Mouse (Mus musculus) forelimb bud, embryonic 11.5 days (tissue): ENCODE results near the gene 2010300C02Rik.
"Not testable (repeated sequence)": the region's sequence is repeated elsewhere in the genome, so short reads cannot be mapped to it uniquely, and the experiment has no call there.

Source experiments
- DNase-seq: peaks from one replicate; pipeline ENCODE4 v3.0.0-alpha.2; 2012; ENCODE audit warnings: low read depth, low spot score

Gene 2010300C02Rik

DNA sequence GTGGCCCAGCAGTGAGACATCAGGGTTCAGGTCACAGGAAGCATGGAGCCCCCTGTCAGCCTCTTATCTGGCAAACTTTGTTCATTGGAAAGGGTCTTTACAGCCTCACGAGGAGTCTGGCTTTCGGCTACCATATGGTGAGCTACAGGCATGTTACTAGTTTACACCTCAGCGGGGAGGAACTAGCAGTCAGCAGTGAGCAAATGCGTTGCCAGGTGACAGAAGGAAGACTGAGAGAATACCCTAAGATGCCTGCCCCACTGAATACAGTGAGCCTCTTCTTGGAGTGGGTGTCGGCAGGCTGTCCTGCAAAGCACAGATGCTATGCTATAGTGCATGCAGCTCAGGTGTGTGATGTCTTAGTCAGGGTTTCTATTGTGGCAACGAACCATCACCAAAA, 91.1 kb downstream of the 2010300C02Rik start:
- DNase-seq: no peak

DNA sequence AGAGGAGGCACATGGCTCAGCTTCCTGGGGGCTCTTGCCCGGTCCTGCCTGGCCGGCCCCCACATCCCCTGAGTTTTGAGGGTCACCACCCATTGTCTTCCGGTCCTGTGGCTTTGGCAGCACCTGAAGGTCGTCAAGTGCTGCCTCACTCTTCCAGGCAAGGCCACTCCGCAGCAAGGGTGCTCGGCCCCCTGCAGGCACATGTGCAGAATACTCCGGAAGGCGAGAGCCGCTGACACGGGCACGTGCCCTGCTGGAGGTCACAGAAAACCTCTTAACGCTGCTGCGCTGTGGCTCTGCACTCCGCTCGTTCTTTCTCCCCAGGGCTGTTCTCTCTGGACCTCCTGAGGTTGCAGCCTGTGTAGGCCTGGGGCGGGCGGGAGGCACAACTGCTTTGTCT, 95.7 kb downstream of the 2010300C02Rik start:
- no peak for DNase-seq

DNA sequence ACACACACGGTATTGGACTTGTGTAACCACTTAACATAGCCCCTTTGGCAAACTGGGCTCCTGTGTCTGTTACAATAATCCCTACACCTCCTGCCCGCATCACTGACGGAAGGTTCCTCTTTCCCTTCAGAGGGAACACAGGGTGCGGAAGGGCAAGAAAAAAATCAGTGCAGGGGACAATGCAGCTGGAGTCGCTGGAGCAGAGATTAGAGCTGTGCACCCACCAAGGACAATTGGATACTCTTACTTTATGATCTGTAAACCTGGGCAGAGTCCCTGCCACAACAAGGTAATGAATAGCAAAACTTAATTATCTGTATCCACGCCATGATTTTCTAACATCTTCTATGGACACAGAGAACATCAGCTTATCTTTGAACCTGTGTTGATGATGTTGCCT, 97.8 kb downstream of the 2010300C02Rik start:
- no peak for DNase-seq

DNA sequence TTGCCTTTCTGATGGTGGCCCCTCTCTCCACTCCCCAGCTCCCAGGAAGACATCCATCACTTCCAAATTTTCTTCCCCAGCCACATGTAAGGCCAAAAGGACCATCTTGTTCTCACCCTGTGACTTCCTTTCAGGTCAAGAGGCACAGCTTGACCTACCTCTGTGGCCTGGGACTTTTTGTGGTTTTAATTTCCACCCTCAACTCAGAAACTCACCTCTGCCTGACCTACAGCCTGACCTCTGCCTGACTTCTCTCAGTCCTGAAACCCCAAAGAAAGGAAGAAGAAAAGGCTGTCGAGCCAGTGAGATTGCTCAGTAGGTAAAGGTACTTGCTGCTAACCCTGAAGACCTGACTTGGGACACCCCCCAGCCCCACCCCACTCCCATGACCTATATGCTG, 100.3 kb downstream of the 2010300C02Rik start:
- no peak for DNase-seq

DNA sequence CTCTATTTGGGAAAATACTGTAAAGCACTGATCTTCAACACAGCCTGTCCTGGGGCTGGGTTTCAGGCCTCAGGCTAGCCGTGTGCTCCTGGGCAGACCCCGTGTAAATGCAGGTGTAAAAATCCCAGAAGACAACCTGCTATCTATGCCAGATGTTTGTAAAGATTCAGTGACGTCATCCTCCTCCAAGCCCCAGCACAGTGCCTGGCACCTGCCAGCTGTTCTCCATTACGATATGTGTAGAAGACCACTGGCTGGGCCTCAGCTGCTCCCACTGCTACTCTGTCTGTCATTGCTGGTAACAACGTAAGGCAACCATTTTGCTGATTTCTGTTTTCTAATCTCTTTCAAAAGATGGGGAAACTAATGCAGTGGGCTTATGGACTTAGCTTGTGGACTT, 102.8 kb downstream of the 2010300C02Rik start:
- no peak for DNase-seq

DNA sequence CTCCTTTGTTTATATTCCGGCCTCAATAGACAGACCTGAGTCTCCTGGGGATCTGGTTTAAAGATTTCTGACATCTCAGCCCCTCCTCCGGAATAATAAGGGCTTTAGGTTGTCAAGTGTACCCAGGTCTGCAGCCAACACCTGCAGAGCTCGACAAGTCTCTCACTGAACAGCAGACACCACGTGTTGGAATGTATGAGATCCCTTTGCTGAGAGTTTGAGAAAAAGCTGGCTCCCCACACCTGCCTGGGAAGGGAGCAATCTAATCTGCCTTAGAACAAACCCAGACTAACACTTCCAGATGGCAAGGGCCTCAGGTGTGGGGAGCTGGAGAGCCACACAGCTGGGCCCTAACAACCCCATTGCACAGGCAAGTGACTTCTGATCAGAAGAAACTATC, 103.3 kb downstream of the 2010300C02Rik start:
- no peak for DNase-seq

DNA sequence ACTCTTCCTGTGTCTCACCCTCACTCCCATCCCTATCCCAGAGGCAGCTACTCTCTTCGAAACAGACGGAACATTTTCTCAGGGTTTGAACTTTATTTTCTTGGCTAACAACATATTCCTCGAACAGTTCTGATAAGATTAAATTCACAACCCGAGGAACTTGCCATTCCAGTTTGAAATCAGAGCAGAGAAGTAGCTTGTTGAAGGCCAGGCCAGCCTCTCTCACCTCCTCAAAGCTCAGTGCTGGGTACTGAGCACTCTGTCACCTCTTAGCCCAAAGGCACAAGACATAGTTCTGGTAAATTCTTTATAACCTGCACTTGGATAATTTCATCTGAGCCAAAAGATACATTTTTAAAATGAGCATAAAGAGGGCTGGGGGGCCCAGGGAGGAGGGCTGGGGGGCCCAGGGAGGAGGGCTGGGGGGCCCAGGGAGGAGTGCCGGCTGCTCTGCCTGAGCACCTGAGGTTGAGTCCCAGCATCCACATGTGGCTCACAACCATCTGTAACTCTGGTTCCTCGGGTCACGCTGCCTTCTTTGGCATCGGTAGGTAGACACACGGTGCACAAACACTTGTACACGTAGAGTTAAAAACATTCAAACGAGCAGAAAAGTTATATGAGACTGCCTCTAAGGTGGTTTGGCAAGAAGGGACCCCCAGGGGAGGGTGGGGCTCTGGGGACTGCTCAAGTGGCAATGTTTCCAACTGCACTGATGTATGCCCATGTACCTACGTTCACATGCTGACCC, 104.4 kb downstream of the 2010300C02Rik start:
- DNase-seq: no peak

DNA sequence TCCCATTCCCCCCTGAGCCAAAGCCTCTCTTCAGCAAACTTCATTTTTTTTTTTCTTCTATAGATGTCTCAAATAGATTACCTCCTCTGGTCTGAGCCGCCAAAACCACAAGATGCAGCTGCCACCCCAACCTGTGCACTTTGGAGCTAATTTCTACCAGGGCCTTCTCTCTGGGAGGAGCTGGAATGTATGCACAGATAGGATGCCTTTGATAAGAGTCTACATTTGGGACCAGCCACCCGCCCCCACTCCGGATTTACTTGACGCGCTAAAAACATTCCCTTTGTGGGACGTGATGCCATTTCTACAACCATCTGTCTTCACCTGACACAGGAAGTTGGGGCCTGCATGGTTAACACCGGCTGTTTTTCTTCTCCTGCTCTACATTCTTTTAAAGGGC, 105.0 kb downstream of the 2010300C02Rik start:
- DNase-seq: no peak

DNA sequence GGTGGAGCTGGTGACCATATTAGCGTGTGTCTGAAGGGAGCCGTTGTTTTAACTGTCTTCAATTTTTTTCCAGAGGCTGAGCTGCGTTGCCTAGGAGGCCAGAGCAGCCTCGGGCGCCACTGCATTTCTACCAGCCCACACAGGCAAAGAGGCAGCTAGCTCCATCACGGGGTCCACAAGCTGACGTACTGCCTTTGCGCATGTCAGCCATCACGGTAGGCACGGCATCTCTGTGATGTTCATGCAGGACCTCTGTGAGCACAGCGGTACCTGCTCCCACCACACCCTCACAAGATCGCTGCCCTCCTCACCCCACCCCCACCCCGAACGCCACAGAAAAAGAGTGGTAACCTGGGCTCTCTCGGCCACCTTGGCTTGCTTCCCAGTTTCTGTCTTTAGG, 105.8 kb downstream of the 2010300C02Rik start:
- DNase-seq: no peak

DNA sequence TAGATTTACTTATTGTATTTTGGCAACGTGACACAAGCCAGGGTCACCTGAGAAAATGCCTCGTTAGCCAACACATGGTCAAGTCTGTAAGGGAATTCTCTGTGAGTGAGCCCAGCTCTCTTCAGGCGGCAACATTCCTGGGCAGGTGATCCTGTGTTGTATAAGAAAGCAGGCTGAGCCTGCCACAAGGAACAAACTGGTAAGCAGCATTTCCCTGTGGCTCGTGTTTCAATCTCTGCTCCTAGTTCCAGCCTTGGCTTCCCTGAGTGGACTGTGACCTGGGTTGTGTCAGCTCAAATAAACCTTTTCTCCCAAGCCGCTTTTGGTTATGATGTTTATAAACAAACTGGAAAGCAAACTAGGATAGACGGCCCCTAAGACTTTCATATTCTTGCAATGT, 108.9 kb downstream of the 2010300C02Rik start:
- DNase-seq: no peak

DNA sequence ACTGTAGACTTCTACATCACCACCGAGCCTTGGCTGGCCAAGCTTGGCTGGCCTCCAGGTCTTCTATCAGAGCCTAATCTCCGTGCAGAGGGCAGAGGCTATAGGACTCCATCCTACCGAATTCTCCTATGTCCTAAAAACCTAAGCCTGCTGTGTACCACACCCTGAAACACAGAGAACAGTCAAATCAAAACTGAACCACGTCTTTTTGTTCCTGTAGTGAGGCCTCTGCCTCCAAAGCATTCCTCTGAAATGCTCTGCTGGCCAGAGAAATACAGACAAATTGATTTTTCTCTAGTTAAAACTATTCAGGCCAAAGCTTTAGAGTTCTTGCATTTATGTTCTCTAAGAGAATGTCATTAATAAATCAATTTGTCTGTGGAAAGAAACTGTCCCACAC, 109.6 kb downstream of the 2010300C02Rik start:
- DNase-seq: no peak

DNA sequence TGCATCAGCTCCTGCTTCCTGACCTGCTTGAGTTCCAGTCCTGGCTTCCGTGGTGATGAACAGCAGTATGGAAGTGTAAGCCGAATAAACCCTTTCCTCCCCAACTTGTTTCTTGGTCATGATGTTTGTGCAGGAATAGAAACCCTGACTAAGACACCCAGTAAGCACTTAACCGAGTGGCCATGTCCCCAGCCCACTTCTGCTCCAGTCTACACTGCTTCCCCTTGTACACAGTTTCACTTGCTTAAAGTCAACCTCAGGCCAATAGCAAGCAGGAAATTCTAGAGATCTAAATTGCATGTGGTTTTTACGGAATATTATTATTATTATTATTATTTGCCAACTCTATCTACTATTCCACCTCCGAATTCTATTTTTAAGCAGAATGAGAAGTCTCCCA, 114.2 kb downstream of the 2010300C02Rik start:
- not testable (repeated sequence) for DNase-seq

DNA sequence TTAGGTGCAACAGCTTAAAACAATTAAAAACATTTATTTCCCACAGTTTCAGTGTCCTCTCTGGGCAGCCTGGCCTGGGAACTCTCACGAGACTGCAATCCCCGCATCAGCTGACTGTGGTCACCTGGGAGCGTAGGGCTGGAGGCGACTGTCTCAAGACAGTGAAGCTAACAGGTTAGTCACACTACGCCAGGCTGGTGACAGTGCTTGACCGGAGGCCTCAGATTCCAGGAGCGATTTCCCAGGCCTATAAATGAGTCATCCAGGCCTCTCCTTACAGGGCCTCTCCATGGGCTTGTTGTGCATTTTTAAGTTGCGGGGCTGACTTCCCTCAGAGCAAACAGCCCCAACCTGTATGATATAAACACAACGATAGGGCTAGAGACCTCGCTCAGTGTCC, 116.7 kb downstream of the 2010300C02Rik start:
- no peak for DNase-seq

DNA sequence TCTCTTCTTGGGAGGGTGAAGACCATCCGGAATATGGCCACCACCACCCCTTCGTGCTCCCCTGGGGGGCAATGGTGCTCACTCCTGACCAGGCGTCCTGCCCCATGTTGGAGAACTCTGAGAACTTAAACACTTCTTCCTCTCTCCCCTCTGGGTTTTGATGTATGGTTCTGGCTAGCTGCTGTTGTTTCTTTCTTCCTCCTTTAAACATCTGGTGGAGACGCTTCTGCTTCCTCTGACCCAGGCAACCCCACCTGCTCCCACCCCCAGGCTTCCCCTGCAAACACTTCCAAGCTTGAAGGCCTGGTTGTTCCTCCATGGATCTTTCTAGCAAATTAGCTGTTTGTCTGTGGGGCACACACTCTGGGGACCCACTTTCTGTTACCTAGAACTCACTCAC, 117.6 kb downstream of the 2010300C02Rik start:
- DNase-seq: no peak

DNA sequence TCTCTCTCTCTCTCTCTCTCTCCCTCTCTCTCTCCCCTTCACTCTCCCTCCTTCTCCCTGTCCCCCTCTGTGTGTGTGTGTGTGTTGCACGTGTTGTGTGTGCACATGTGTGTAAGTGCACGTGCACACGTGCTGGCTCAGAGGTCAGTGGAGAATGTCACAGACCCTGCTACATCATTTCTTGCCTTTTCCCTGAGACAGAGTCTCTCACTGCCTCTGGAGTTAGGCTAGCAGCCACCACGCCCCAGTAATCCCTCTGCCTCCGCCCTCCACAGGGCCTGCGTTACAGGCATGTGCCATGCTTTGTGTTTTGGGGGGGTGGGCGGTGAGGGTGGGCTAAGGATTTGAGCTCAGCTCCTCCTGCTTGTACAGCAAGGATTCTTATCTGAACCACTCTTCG, 118.4 kb downstream of the 2010300C02Rik start:
- no peak for DNase-seq

DNA sequence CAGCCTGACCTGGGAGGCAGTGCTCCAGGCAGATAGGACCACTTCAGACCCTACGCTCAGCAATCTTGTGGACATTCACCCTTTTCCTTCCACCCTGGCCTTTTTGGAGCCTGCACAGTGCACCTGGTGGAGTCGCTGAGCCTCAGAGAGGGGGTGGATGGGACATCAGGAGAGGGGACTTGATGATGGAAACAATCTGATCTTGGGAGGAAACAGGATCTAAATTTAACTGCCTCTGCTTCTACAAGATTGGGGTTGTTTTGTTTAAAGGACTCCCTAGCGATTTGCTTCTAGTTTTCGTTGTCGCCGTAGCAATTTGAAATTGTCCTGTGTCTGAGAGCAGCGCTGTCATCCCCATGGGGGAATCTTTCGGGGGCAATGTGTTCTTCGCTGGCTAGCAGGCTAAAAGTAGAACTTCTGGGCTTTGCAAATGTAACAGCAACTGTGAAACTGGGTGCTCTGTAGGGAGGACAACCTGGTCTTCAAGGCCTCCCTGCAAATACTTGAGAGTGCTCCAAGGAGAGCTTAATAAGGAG, 119.2 kb downstream of the 2010300C02Rik start:
- no peak for DNase-seq

DNA sequence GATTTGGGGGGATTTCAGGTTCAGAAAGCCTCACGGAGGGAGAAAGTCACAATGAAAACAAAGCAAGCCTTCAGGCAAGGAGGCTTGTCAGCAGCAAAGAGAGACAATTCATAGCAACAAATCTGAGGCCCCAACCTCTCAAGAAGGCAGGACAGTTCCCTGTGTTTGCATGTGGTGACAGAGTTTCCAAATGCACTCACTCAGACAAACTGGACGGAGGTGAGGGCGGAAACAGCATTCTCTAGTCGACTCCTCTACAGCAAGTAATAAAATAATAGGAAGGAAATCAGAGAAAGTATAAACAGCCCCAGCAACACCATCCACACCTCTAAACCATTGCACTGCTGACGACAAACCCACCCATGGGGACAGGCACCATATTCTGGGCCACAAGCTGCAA, 120.9 kb downstream of the 2010300C02Rik start:
- DNase-seq: no peak

DNA sequence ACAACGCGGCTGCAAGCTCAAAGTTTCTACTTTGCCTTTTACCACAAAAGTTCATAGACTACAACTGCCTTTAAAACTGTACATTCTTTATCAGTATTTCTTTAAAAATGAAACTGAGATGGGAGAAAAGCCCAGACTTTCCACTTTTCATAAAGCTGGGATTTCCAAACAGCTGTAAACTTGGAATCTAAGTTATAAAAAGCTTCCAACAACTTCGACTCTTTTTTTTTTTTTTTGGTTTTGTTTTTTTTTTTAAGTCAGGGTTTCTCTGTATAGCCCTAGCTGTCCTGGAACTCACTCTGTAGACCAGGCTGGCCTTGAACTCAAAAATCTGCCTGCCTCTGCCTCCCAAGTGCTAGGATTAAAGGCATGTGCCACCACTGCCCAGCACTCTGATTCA, 125.1 kb downstream of the 2010300C02Rik start:
- DNase-seq: not testable (repeated sequence)

DNA sequence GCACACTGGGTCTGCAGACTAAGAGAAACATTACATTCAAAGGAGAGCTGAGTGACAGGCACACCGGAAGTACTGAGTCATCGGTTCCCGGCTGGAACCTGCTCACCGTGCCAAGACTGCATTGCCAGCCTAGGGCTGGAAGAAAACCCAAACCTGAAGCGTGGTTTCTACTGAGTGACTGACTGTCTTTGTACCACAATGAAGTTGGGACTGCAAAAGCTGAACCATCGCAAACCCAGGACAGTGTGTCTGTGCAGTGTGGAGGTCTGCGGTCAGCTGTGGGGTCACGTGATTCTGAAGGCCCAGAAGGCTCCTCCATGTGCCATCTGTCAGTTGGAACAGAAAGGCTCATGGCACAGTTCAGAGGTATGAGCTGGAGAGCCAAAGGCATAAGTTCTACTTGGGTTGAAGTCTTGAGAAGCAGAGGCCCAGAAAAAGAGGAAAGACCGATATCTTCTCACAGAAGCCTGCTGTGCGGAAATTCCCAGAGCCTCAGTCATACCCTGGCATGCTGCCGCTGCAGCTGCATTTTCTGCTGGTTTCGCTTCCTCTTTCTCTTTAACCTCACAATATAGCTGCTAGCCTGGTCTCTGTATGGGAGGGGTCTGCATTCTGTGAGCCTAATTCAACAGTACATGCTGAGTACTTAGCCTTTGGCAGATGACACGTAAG, 133.9 kb downstream of the 2010300C02Rik start:
- no peak for DNase-seq

DNA sequence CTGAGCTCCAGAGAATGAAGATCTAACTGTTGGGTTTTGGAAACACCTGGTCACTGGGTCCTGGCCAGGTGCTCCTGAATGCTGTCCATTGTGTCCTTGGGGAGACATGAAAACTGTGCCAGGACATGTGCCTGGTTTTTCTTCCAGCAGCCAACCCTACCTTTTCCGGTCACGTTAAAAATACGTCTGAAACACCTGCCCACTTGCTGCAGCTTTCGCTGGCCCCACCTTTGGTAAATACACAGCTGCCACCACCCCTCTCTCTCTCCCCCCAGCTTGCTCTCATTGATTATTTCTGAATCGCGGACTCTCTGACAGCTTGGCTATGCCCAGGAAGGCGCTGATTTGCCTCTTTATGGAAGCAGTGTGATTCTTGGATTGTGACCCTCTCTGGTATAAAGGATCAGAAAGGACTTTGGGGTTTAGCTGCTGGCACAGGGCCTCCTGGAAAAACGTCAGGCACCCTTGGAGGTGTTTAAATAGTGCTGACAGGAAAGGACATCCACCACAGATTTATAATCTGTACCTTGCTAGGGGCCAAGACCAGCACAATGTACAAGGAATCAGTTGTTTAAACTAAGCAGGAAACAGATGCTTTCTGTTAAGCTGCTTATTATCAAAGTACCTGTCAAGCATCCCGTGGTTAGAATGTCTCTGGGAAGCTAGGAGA, 136.0 kb downstream of the 2010300C02Rik start:
- peak; percentile 36 for DNase-seq

DNA sequence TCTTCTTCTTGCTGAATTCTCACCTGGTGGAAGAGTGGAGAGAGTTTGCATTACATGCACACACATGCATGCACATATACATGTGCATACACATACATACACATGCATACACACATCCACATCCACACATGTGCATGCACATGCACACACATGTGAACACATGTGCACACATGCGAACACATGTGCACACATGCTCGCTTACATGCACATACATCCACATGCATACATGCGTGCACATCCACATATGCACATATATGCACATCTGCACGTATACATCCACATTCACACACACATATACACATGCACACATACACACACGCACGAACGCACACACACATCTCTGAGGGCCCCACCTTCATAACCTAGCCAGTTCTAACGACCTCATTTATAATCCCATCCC, 136.7 kb downstream of the 2010300C02Rik start:
- DNase-seq: no peak

DNA sequence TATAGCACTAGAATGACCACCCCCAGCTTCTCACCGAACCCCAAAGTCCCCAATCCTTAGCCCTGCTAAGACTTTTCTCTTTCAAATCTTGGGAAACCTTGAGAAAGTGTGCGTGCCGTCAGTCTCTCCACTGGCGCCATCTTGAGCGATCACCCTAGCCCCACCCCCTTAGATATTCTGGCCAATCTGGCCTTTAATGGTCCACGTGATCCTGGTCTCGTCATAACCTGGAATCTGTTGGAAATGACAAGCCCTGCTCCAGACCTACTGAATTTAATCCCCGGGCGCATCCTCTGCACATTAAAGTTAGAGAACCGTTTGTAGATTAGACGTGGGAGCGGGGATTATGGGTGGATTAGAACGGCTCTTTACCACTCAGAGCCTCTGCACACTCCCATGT, 140.2 kb downstream of the 2010300C02Rik start:
- no peak for DNase-seq
